Mouse (Mus musculus): Measurements from ENCODE around the gene Pik3c2a.

Pik3c2a gene

GRCm38 (mm10) chr7:116306601-116307000 is 136.6 kb downstream of the Pik3c2a start:
- in situ Hi-C loops (cut with MboI; ENCODE audit: unreplicated experiment in 2 of 2), result no loop called here

GRCm38 (mm10) chr7:116301661-116302311 is 141.5 kb downstream of the Pik3c2a start:
- in situ Hi-C loops (cut with MboI; ENCODE audit: unreplicated experiment in 2 of 2), result no loop called here

GRCm38 (mm10) chr7:116301144-116301543 is 142.1 kb downstream of the Pik3c2a start:
- in situ Hi-C loops (cut with MboI; ENCODE audit: unreplicated experiment in 2 of 2), result no loop called here

- in situ Hi-C loops (cut with MboI; ENCODE audit: unreplicated experiment in 2 of 2), result no loop called here
Observed at GRCm38 (mm10) chr7:116298851-116299250, 144.4 kb downstream of the Pik3c2a start.

GRCm38 (mm10) chr7:116298389-116298788 is 144.9 kb downstream of the Pik3c2a start:
- in situ Hi-C loops (cut with MboI; ENCODE audit: unreplicated experiment in 2 of 2), result no loop called here

- in situ Hi-C loops (cut with MboI; ENCODE audit: unreplicated experiment in 2 of 2), result no loop called here
Observed at GRCm38 (mm10) chr7:116294961-116295360, 148.3 kb downstream of the Pik3c2a start.

- in situ Hi-C loops (cut with MboI; ENCODE audit: unreplicated experiment in 2 of 2), result no loop called here
Observed at GRCm38 (mm10) chr7:116292377-116292776, 150.9 kb downstream of the Pik3c2a start.

- in situ Hi-C loops (cut with MboI; ENCODE audit: unreplicated experiment in 2 of 2), result no loop called here
Observed at GRCm38 (mm10) chr7:116290559-116290958, 152.7 kb downstream of the Pik3c2a start.

GRCm38 (mm10) chr7:116288996-116289395 is 154.3 kb downstream of the Pik3c2a start:
- in situ Hi-C loops (cut with MboI; ENCODE audit: unreplicated experiment in 2 of 2), result no loop called here

GRCm38 (mm10) chr7:116287959-116288358 is 155.3 kb downstream of the Pik3c2a start:
- in situ Hi-C loops (cut with MboI; ENCODE audit: unreplicated experiment in 2 of 2), result no loop called here
